Mouse (Mus musculus): ENCODE measurements at regions not wholly inside any gene's neighbourhood (a gene's known extent, or its start where the extent isn't known, plus 50 kb on each side); places are given as distances from the start of the nearest gene placed in this dataset.

DNA sequence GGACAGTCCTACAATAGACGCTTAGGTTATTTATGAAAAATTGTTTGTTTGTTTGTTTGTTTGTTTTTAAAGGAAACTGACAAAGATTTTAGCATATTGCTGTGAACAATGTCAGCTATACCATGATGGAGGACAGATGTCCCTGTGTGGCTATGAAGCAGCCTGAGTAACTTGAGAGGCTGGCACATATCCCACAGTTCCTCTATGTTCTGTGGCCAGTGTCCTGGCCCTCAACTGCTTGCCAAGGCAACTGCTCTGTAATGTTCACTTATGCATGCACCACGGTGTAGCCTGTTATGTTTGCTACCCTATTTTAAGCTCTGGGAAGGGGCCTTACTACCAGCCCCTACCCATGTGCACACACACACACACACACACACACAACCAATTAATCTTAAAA is 222.6 kb downstream of the Gm5426 start:
- no peaks in the 10 kb centered on the region for H3K4me1 ChIP-seq (ENCODE audit: control insufficient read depth, insufficient read depth, low read length)
- H3K27ac ChIP-seq (ENCODE audit: insufficient read depth, low read length) = no peak overlapping the region
- no peak overlapping the region for H3K4me3 ChIP-seq (ENCODE audit: insufficient read depth, low read length)
- TF ChIP-seq CTCF (IDR thresholded peaks at IDR 0.05; ENCODE audit: extremely low read depth, insufficient read depth, low read length) = no peak
- no peak for TF ChIP-seq POLR2A (IDR thresholded peaks at IDR 0.05; ENCODE audit: extremely low read depth, insufficient read depth, low read length)

- Histone ChIP-seq H3K27ac (ENCODE audit: insufficient read depth, low read length) (no peak overlapping the region), H3K4me1 (ENCODE audit: control insufficient read depth, insufficient read depth, low read length) (no peaks in the 10 kb centered on the region), H3K4me3 (ENCODE audit: insufficient read depth, low read length) (no peak overlapping the region)
- TF ChIP-seq POLR2A (IDR thresholded peaks at IDR 0.05; ENCODE audit: extremely low read depth, insufficient read depth, low read length) = no peak
- no peak for TF ChIP-seq CTCF (IDR thresholded peaks at IDR 0.05; ENCODE audit: extremely low read depth, insufficient read depth, low read length)
Observed at GRCm38 (mm10) chr10:96362211-96362610, 225.8 kb downstream of the Gm5426 start.

GRCm38 (mm10) chr10:96363867-96364266 is 227.5 kb downstream of the Gm5426 start:
- Histone ChIP-seq H3K4me3 (ENCODE audit: insufficient read depth, low read length) (no peak overlapping the region), H3K4me1 (ENCODE audit: control insufficient read depth, insufficient read depth, low read length) (no peaks in the 10 kb centered on the region), H3K27ac (ENCODE audit: insufficient read depth, low read length) (no peak overlapping the region)
- TF ChIP-seq CTCF (IDR thresholded peaks at IDR 0.05; ENCODE audit: extremely low read depth, insufficient read depth, low read length) (no peak), POLR2A (IDR thresholded peaks at IDR 0.05; ENCODE audit: extremely low read depth, insufficient read depth, low read length) (no peak)

GRCm38 (mm10) chr10:96365101-96365500 is 228.7 kb downstream of the Gm5426 start:
- Histone ChIP-seq H3K4me1 (ENCODE audit: control insufficient read depth, insufficient read depth, low read length) (no peaks in the 10 kb centered on the region), H3K4me3 (ENCODE audit: insufficient read depth, low read length) (no peak overlapping the region), H3K27ac (ENCODE audit: insufficient read depth, low read length) (no peak overlapping the region)
- TF ChIP-seq POLR2A (IDR thresholded peaks at IDR 0.05; ENCODE audit: extremely low read depth, insufficient read depth, low read length) = no peak
- no peak for TF ChIP-seq CTCF (IDR thresholded peaks at IDR 0.05; ENCODE audit: extremely low read depth, insufficient read depth, low read length)

GRCm38 (mm10) chr10:96366871-96367270 is 230.5 kb downstream of the Gm5426 start:
- no peaks in the 10 kb centered on the region; the same call in 1 of the 2 replicates for H3K4me1 ChIP-seq (ENCODE audit: control insufficient read depth, insufficient read depth, low read length)
- TF ChIP-seq CTCF (IDR thresholded peaks at IDR 0.05; ENCODE audit: extremely low read depth, insufficient read depth, low read length) = no peak
- TF ChIP-seq POLR2A (IDR thresholded peaks at IDR 0.05; ENCODE audit: extremely low read depth, insufficient read depth, low read length) = no peak
- H3K4me3 ChIP-seq (ENCODE audit: insufficient read depth, low read length) = no peak overlapping the region
- H3K27ac ChIP-seq (ENCODE audit: insufficient read depth, low read length) = no peak overlapping the region

GRCm38 (mm10) chr10:96370547-96371320 is 234.3 kb downstream of the Gm5426 start:
- no peak for TF ChIP-seq CTCF (IDR thresholded peaks at IDR 0.05; ENCODE audit: extremely low read depth, insufficient read depth, low read length)
- no peak for TF ChIP-seq POLR2A (IDR thresholded peaks at IDR 0.05; ENCODE audit: extremely low read depth, insufficient read depth, low read length)
- H3K27ac ChIP-seq (ENCODE audit: insufficient read depth, low read length) = no peak overlapping the region
- H3K4me1 ChIP-seq (ENCODE audit: control insufficient read depth, insufficient read depth, low read length) = no peaks in the 10 kb centered on the region; the same call in 1 of the 2 replicates
- no peak overlapping the region for H3K4me3 ChIP-seq (ENCODE audit: insufficient read depth, low read length)

DNA sequence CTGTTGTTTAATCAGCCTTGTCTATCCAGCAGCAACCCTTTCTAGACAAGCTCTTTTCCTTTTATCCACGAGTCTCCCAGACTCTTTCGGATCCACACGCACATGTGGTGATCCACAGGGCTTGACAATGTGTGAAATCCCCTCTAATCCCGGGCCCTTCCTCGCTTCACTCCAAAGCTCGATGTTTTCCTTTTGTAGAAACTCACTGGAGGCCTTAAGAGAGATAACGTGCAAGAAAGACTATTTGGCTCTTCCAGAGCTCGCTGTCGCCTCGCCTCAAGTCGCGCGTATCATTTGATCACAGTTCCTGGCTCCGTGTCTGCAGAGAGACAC is 234.9 kb downstream of the Gm5426 start:
- TF ChIP-seq POLR2A (IDR thresholded peaks at IDR 0.05; ENCODE audit: extremely low read depth, insufficient read depth, low read length) (no peak), CTCF (IDR thresholded peaks at IDR 0.05; ENCODE audit: extremely low read depth, insufficient read depth, low read length) (no peak)
- no peaks in the 10 kb centered on the region; the same call in 1 of the 2 replicates for H3K4me1 ChIP-seq (ENCODE audit: control insufficient read depth, insufficient read depth, low read length)
- no peak overlapping the region for H3K4me3 ChIP-seq (ENCODE audit: insufficient read depth, low read length)
- H3K27ac ChIP-seq (ENCODE audit: insufficient read depth, low read length) = no peak overlapping the region

GRCm38 (mm10) chr10:96372616-96373346 is 236.4 kb downstream of the Gm5426 start:
- TF ChIP-seq CTCF (IDR thresholded peaks at IDR 0.05; ENCODE audit: extremely low read depth, insufficient read depth, low read length) = no peak
- TF ChIP-seq POLR2A (IDR thresholded peaks at IDR 0.05; ENCODE audit: extremely low read depth, insufficient read depth, low read length) = no peak
- no peak overlapping the region for H3K27ac ChIP-seq (ENCODE audit: insufficient read depth, low read length)
- no peaks in the 10 kb centered on the region; the same call in 1 of the 2 replicates for H3K4me1 ChIP-seq (ENCODE audit: control insufficient read depth, insufficient read depth, low read length)
- no peak overlapping the region for H3K4me3 ChIP-seq (ENCODE audit: insufficient read depth, low read length)

GRCm38 (mm10) chr10:96373481-96373880 is 237.1 kb downstream of the Gm5426 start:
- TF ChIP-seq POLR2A (IDR thresholded peaks at IDR 0.05; ENCODE audit: extremely low read depth, insufficient read depth, low read length) = no peak
- TF ChIP-seq CTCF (IDR thresholded peaks at IDR 0.05; ENCODE audit: extremely low read depth, insufficient read depth, low read length) = no peak
- Histone ChIP-seq H3K4me1 (ENCODE audit: control insufficient read depth, insufficient read depth, low read length) (no peaks in the 10 kb centered on the region; the same call in 1 of the 2 replicates), H3K4me3 (ENCODE audit: insufficient read depth, low read length) (no peak overlapping the region), H3K27ac (ENCODE audit: insufficient read depth, low read length) (no peak overlapping the region)
